Mouse (Mus musculus): Measurements from ENCODE around the gene Adamts13.
A peak's percentile ranks its signal among the peaks of the same experiment; 100 is the strongest.

The Adamts13 gene

DNA sequence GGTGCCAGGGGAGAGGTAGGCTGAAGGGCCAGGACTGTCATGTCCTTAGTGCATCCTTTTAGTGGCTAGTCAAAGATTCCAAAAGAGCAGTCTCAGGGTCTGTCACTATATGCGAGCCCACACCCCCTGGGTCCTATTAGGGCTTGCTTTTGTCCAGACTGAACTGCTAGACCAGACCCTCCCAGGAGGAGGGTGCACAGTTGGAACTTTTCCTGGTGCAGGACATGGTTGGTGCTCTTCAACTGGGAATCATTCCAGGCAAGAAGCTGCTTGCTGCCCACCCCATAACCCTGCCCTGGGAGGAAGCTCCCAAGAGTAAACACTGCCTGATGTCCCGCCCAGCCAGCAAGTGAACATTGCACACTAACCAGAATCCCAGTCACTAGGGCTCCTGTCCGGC, at the start of gene Adamts13:
Adamts13 (plus strand) TSS at position 301 of the 400 bp plus-strand sequence.
- DNase-seq (ENCODE audit: low read depth), result no peak

DNA sequence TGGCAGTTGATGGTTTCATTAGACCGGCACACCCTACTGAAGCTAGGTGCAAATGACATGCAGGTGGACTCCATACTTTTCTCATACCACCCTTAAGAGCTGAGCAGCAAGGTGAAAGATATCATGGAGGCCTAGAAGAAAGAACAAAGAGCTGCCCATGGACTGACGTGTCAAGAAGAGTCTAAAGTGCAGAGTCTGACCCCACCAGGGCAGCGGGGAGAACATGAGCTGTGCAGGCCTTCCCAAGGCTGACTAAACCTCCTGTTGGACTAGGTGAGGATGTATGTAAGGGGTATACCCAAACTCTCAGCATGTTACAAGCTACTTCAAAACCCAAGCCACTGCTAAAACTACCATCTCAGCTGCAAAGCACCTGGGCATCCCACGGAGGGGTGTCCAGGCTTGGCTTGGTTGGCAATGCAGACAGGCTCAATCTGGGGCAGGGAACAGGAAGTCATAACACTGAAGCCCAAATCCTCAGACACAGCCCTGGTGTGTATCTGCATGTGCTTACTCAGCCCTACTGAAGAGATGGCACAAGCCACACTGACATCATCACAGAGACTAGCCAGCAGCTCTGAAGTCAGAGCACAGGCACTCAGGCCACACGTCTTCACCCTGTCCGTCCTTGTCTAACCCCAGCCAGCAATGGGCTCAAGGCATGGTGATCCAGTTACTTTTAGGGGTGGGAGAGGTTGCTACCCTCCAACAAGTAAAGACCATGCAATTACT, 45.3 kb upstream of the Adamts13 start:
- no peak for DNase-seq (ENCODE audit: low read depth)

DNA sequence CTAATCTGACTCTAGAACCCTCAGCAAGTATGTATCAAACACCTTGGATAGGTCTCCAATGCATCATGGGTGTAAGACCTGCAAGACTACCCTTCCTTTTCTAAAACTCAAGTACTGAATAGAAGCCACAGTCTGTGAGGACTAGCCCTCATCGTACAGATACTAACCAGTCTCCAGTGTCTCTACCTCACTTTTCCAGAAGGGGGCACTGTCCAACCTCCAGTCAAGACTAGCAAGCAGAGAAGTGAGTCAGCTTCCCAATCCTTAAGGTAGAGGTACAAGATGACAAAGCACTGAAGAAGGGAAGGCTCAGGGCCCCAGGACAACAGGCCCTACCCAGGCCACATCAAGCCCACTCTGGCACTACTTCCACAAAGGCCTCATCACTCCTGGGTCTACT, 42.8 kb upstream of the Adamts13 start:
- peak; percentile 87 for DNase-seq (ENCODE audit: low read depth)

DNA sequence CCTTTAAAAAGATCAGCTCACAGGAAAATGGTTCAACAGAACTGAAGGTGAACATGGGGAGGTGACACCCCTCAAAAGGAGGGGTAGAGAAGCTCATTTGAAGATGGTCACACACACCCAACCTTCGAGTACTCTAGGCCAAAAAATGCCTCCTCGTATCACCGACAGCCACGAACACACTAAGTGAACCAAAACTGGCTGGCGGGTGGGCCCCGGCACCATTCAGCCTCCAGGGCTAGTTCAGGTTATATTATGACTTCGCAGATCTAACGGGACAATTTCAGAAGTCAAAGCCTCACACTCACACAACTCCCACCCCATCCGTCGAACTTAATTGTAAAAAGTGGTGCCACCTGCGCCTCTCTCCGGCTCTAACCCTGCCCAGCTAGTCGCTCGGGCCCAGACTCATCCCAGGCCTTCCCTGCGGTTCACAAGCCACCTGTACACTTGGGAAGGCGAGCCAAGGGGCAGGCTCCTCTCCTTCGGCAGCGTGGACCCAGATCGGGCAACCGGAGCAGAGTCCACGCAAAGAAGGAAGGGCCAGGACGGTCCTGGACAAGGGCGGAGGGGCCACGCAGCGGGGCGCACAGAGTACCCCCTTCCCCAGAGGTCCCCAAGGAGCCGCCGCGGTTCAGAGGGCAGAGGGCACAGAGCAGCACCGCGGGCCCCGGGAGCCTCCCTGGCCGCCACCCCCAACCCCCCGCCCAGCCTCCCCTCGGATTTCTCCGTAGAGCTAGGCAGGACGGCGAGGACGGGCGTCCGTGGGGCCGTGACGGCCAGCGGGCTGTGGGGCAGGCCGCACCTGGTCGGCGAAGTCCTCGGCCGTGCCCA, 40.5 kb upstream of the Adamts13 start:
- DNase-seq (ENCODE audit: low read depth), result peak; percentile 55

DNA sequence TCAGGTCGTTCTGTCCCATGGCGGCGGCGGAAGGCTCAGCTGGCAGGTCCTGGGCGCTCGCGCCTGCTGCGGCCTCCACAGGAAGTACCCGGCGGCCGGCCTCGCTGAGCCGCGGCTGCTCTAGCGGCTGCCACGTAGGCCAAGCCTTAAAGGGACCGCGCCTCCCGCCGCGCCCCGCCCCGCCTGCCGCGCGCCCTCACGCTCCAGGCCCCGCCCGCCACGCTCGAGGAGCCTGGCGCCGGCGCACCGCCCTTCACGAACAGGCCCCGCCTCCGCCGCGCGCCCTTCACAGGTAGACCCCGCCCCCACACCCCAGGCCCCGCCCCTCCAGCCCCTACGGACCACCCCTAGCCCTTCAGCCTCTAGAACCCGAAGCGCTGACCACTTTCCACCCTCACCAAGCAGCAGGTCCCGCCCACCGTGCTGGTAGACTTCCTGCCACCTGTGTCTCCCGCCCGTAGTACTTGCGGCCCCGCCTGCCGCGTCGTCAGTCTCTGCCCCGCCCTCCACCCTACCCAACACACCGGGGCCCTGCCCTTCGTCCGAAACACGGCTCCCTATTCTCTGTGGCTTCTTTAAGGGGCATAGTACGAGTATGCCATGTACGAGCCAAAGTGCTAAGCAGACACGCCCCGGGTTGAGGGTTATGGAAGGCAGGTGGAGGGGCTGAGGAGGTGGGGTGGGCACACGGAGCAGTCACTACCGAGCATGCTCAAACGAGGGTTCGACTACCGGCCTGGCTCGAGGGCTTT, 39.7 kb upstream of the Adamts13 start, which contains the start of the genes Surf4 and Stkld1:
Surf4 (minus strand) TSS at position 625 of the 752 bp plus-strand sequence.
Stkld1 (plus strand) TSS at position 744 of the 752 bp plus-strand sequence.
- DNase-seq (ENCODE audit: low read depth), result peak; percentile 95

DNA sequence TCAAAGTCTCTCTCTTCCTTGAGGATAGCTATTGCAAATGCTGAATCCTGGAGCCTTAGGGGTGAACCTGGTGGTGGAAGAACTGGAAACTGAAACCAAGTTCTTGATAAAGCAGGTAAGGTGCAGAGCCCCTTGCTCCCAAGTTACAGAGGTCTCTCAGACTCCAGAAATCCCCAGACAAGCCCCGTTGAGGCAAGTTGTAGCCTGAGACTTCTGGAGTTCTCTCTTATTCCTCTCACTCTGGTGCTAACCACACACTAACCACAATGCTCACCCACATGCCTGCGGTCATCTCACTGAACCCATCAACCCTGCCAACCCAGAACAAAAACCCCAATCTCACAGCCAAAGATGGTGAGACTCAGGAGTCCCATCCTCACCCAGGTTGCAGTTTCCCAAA, 37.9 kb upstream of the Adamts13 start:
- peak; percentile 46 for DNase-seq (ENCODE audit: low read depth)

DNA sequence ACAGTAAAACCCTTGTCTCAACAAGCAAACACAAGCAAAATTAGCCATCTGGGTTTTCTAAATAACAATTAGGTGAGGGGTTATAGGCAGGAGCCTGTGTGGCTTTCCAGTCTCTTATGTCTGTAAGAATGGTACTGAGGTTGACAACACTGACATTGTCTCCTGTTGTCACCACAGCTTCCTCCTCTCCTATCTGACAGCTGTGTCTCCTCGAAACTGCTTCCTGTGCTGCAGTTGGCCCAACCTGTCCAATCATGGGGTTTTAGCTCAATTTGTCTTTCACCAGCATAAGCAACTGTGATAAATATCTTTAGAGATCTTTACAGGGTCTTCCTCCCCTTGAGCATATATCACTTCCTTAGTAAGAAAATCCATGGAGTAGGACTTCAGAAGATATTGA, 36.8 kb upstream of the Adamts13 start:
- peak; percentile 63 for DNase-seq (ENCODE audit: low read depth)

DNA sequence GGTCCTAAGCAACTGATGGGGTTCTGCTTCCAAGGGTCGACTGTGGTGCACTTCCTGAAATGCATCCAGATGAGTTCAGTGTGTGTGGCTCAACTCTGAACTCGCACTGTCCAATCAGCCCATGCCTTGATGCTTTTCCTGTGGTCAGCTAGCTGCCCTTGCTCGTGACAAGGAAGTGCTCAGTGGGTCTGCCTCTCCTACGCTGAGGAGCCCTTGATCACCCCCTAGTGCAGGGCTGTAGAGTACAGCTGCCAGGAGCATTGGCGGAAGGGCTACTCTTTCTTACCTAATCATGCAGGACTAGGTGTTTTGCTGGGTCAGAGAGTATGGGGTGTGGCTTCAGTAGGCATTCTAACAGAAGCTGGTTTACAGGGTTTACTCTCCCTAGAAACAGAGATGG, 31.7 kb upstream of the Adamts13 start:
- no peak for DNase-seq (ENCODE audit: low read depth)

DNA sequence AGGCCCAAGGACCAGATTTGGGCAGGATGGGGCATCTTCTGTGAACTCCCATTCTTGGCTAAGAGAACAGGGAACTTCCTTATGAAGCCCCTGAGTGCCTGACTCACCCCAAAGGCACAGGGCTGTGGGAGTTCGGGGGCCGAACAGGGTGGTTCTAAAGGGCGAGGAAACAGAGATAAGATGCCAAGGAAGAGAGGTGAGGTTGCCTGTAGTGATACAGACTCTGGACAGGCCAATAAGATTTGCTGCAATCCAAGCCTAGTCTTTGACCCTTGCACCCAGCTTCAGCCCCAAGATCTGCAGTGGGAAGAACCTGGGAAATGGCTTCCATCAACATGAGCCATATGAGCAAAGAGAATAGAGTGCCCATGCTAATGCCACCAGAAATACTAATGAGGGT, 30.0 kb upstream of the Adamts13 start:
- DNase-seq (ENCODE audit: low read depth), result no peak

DNA sequence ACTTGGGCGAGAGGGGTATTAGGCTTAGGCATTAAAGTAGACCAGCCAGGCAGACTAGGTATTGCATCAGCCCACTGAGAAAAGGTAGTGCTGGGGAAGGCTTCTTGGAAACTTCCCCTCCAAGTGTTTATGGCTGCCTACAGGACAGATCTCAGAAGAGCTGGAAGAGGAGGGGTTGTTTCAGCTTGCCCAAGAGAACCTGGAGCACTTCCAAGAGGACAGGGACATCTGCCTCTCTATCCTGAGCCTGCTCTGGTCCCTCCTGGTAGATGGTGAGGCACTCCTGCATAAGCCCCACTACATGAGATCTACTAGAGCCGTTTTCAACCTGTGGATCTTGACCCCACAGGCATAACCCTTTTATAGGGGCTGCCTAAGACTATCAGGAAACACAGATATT, 22.8 kb upstream of the Adamts13 start:
- DNase-seq (ENCODE audit: low read depth), result no peak

DNA sequence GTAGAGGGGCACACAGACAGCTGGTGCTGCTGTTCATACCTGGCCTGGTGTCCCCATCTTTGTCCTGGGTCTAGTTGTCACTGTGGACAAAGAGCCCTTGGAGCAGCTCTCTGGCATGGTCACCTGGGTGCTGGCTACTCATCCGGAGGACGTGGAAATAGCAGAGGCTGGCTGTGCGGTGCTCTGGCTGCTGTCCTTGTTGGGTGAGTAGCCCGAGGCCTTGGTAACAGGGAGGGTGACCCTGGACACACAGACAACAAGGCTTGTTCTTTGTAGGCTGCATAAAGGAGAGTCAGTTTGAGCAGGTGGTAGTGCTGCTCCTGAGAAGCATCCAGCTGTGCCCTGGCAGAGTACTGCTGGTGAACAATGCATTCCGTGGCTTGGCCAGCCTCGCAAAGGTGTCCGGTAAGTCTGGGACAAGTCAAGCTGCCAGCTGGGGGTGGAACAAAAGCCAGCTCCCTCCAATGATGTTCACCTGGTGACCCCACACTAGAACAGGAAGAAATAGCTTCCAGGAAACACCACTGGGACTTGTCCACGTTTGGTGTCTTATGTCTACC, 21.8 kb upstream of the Adamts13 start:
- no peak for DNase-seq (ENCODE audit: low read depth)

DNA sequence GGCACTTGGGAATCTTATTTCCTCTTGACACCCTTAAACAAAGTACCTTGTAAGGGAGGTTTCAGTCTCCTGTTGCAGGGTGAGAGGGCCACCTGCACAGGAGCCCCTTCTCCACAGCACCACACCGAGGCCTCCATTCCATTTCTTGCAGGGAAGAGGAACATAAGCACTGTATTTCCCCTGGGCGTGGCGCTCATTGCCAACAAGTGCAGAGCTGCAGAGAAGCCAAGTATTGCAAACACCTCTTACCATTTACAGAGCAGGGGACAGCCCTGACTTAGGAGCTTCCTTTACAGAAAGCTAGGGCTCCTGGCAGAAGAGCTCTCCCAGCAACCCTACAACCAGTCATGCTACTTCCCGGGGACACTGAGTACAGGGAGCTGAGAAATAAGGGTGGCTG, 21.0 kb upstream of the Adamts13 start:
- DNase-seq (ENCODE audit: low read depth), result no peak

DNA sequence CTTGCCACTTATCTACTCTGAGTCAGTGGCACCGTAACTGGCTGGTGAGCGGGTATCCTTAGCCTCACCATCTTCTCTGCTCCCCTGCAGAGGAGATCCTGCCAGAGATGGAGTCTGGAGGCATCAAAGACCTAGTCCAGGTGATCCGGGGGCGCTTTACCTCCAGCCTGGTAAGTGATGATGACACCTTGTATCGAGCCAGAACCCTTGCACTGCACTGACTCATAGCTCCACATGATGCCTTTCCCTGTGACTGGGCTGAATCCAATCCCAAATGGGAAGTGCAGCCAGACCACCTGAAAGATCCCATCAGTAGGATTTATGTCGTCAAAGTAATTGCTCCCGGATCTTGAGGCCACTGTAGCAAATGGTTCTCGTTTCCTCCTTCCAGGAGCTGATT, 20.4 kb upstream of the Adamts13 start:
- DNase-seq (ENCODE audit: low read depth), result no peak

DNA sequence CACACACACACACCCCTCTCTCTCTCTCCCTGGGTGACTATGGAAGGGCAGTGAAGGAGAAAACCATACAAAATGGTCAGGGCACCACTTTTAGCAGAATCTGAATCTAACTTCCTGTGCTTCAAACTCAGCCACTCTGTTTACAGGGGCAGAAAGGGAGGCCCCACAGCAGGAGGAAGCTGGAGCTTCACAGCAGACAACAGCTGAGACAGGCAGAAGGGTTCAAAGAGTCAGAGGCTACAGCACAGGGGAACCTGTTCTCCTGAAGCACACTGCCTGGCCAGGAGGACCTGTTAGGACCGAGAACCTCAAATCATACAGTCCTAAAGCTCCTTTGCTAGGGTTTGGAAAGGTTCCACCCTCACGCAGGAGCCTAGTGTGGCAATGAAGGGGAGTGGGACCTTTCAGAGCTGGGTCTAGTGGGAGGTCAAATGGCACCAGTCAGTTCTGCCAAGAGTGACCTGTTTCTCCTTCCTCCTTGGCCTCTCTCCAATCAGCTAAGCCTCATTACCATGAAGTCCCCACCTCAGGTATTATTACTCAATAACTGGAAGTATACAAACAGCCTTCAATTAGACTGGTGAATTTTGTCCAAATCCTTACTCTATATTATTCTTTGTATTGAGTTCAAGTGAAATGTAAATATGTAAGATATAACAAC, 18.4 kb upstream of the Adamts13 start:
- no peak for DNase-seq (ENCODE audit: low read depth)

DNA sequence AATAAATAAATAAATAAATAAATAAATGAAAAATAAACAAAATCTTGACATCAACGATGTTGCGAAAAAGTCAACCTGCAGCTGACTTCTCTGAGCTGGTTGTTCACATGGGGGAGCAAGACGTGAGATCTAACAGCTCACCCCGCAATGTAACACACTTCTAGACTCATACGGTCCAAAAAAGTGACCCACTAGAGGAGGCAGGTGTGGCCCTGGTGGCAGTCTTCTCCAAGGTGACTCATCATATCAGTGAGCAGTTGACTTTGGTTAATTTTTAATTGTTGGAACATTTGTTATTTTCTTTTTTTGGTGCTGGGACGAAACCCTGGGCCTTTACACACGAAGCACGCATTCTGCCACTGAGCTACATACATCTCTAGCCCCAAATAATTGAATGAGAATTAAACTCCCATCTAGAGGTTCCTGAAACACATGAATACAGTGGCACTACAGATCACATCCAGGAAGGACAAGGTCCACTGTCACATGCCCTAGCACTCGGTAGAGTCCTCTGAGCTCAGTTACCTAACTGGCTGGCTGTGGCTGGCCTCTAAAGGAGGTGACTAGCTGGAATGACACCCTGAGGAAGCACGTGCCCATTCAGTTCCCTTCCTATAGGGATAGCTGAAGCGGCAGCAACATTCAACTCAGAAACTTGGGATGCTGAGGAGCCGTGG, 16.3 kb upstream of the Adamts13 start:
- no peak for DNase-seq (ENCODE audit: low read depth)

DNA sequence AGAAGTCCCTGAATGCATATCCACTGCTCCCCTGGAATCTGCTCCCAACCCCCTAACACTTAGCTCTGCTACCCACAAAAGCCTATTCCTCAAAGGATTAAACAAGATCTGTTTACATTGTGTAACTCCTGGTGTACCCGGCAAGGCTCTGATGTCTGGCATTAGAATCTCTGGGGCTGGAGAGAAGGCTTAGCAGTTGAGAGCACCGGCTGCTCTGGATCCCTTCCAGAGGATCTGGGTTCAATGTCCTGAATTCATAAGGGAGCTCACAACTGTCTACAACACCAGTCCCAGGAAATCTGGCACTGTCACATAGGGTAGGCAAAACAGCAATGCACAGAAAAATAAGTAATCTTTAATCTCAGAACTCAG, 15.7 kb upstream of the Adamts13 start:
- no peak for DNase-seq (ENCODE audit: low read depth)

DNA sequence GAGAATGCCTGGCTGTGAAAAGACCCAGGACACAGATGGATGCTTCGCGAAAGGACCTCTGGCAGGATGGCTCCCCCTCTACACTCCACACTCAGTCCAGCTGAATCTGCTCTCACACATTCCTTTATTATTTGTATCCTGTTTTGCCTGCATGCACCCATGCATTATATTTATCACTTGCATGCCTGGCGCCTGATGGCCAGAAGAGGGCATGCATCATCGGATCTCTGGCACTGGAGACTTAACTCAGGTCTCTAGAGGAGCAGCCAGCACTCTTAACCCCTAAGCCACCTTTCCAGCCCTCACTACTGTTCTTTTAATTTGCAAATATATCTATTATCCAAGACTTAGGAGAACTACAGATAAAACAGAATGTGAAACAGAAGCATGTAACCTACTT, 12.5 kb upstream of the Adamts13 start:
- DNase-seq (ENCODE audit: low read depth), result no peak

DNA sequence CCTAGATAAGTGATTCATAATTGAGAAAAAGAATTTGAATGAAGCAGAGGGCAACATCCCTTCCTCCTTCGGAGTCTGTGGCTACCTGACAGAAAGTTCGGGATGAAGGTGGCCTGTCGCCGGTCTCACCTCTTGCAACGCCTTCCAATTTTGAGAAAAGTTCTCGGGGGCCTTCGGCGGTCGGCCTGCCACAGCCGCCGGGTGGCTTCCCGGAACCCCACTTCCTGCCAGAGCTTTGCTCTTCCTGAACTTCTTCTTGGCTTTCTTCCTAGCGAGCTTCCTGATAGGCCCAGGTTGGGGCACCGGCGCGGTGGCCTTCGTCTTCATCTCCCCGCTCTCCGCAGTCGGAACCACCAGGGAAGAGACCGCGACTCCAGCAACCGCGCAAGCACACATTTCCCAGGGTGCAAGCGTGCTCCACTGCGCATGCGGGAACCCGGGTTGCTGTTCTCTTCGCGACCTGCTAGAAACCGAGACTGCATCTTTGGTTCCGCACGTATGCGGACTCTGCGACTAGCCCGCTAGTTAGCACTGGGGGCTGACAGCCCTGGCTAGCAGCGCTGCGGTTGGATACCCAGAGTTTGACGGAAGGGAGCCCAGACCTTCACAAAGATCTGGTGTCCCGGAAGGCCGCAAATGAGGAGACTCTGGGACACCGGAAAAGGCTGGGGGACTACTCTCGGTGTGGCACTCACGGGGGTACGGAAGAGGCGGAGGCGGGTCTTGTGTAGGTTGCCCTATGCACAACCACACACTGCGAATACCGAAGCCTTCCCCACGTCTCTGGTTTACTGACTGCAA, 9.1 kb upstream of the Adamts13 start, which contains the start of gene Rexo4:
Rexo4 (minus strand) TSS at position 464 of the 801 bp plus-strand sequence.
- peak; percentile 98 for DNase-seq (ENCODE audit: low read depth)

DNA sequence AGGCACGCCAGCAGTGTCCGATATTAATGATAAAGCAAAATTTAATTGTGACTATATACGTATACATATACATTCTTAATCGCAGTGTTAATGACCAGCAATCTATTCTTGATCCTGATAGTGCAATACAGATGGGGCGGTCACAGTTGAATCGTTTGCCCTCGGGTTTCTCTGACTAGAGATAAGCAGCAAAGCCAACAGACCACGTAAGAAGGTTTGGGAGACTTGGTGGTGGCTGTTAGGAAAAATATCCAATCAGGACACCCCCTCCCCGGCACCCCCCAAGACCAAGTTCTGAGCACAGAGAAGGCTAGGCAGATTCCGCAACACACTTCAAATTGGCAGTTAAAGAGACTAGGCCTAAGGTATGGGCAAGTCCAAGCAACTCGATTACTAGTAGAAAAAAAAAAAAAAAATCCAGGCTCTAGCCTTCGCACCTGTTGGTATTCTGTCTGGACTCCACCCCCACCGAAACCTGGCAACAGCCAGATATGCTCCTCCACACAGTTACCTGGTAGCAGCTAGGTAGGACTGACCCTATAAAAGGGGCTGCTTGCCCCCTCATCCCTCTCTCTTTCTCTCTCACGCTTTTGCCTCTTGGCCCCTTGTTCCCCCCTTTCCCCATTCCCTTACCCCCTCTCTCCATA, 8.4 kb upstream of the Adamts13 start:
- no peak for DNase-seq (ENCODE audit: low read depth)

DNA sequence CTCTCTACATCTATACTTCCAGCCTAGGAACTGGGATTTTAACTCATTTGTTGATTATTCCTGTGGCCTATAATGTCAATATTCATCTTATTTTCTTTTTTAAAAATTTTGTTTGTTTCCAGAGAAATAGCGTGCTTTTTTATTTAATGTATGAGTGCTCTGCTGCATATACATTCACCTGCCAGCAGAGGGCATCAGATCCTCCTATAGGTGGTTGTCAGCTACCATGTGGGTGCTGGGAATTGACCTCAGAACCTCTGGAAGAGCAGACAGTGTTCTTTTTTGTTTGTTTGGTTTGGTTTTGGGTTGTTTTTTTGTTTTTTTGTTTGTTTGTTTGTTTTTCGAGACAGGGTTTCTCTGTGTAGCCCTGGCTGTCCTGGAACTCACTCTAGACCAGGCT, 6.0 kb upstream of the Adamts13 start:
- peak; percentile 38 for DNase-seq (ENCODE audit: low read depth)
